Mouse (Mus musculus) mouse embryonic stem cell (cell line): Measurements from ENCODE around the gene Gm2115.

ENCODE experiments used
- in situ Hi-C, 2 experiments: fragments of 300-500 bp; cut with MboI; formaldehyde crosslinking; loops; 1 replicate in 1 of 2; 3 replicates in 1 of 2; pipeline ENCODE4 v1.14.3; 2019 to 2020; ENCODE audit warnings: low sequenced_read_pairs in 2 of 2, low pct_unique_long_range_greater_than_20kb in 1 of 2, mixed read lengths in 1 of 2; ENCODE audit not compliant: unreplicated experiment in 1 of 2

Gm2115 gene

GRCm38 (mm10) chr7:84612445-84612844 is 83.7 kb downstream of the Gm2115 start:
- in situ Hi-C loops, result no loop called here

- in situ Hi-C loops, result no loop called here
Measured at GRCm38 (mm10) chr7:84618951-84619350, 90.2 kb downstream of the Gm2115 start.

DNA sequence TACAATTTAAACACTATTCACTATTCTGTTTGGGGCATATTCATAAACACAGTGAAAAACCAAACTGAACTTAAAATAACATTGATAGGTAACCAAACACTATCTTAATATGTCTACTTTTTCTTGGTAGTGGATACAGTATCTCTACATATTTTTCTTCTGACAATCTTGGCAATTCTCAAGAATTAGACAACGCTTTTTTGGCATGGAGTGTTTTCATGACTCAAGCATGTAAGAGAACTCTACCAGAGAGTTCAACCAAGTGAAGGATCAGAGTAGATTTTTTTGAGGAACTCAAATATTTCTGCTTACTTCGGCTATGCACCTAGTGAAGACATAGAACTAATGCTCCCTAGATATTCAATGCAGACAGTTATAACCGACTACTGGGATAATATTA is 92.2 kb downstream of the Gm2115 start:
- in situ Hi-C loops, result no loop called here

DNA sequence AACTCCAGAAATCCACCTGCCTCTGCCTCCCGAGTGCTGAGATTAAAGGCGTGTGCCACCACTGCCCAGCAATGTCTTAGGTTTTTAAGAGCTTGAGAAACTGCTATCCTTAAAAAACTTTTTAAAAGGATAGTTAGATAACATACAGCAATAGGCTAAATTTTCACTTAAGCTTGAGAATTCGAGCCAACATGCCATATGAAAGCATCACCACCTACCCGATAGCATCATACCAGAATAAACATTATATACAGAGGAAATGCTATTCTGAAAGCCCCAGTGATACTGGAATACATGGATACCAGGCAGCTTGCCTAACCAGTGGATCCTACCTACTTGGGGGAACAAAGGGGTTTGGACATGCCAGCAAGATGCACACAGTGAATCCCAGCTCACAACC is 95.0 kb downstream of the Gm2115 start:
- in situ Hi-C loops, result no loop called here

DNA sequence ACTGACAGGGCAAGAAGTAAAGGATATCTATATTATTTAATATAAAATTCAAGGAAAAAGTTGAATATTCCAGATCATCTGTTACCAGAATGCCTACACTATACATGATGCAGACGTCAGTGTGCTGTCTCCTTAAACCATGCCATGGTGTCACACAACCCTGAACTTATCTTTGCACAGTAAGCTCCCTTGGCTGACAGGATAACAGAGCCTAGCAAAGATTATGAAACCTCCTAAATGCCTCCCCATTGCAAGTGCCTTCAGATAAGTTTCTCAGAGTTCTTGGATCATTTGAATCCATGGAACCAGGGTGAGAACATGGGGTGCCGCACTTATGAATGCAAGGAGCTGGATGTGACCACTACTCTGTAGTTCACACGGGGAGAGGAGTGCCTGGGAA is 103.1 kb downstream of the Gm2115 start:
- in situ Hi-C loops, result no loop called here
